Mouse (Mus musculus): Measurements from ENCODE around the gene Ano10. TPM values are rescaled to one million over a fixed set of nuclear protein-coding genes. Genes with fewer than 3 reads are reported as not detected.
A peak's percentile ranks its signal among the peaks of the same experiment; 100 is the strongest.

The Ano10 gene
- 26.3 and 27.9 TPM in 2 replicates for polyA plus RNA-seq (2016; fragmentation: Nextera tagmentation; extraction: Ambion mirVana)

GRCm38 (mm10) chr9:122294242-122294881 is at the start of gene Ano10:
Ano10 (minus strand) TSS chr9:122294423.
- Histone ChIP-seq H3K36me3 (replicated peaks) (no peaks in the 10 kb centered on the region), H3K27me3 (replicated peaks; ENCODE audit: low read depth, poor library complexity, severe bottlenecking) (no peaks in the 10 kb centered on the region), H3K4me1 (peaks cover 12% of the 10 kb centered on the region), H3K4me3 (peak within 1 kb of the TSS; percentile 86), H3K27ac (replicated peaks) (peak within 1 kb of the TSS; percentile 90), H3K9me3 (no peaks in the 10 kb centered on the region)
- WGBS = under 1% methylated on average over 51 of the region's 51 CpGs
- peak; percentile 99 for DNase-seq (ENCODE audit: low spot score)

- Histone ChIP-seq H3K9me3 (no peaks in the 10 kb centered on the region), H3K27ac (replicated peaks) (no peak overlapping the region), H3K4me3 (no peak overlapping the region), H3K4me1 (no peaks in the 10 kb centered on the region), H3K27me3 (replicated peaks; ENCODE audit: low read depth, poor library complexity, severe bottlenecking) (no peaks in the 10 kb centered on the region), H3K36me3 (replicated peaks) (no peaks in the 10 kb centered on the region)
- DNase-seq (ENCODE audit: low spot score) = no peak
- WGBS = 87% methylated on average over 7 of the region's 7 CpGs
Observed at GRCm38 (mm10) chr9:122343399-122343798, 49.2 kb upstream of the Ano10 start.

GRCm38 (mm10) chr9:122339972-122340371 is 45.7 kb upstream of the Ano10 start:
- 68% methylated on average over 5 of the region's 5 CpGs for WGBS
- Histone ChIP-seq H3K36me3 (replicated peaks) (no peaks in the 10 kb centered on the region), H3K9me3 (no peaks in the 10 kb centered on the region), H3K4me3 (no peak overlapping the region), H3K27me3 (replicated peaks; ENCODE audit: low read depth, poor library complexity, severe bottlenecking) (no peaks in the 10 kb centered on the region), H3K27ac (replicated peaks) (no peak overlapping the region), H3K4me1 (peaks cover 4% of the 10 kb centered on the region)
- no peak for DNase-seq (ENCODE audit: low spot score)

DNA sequence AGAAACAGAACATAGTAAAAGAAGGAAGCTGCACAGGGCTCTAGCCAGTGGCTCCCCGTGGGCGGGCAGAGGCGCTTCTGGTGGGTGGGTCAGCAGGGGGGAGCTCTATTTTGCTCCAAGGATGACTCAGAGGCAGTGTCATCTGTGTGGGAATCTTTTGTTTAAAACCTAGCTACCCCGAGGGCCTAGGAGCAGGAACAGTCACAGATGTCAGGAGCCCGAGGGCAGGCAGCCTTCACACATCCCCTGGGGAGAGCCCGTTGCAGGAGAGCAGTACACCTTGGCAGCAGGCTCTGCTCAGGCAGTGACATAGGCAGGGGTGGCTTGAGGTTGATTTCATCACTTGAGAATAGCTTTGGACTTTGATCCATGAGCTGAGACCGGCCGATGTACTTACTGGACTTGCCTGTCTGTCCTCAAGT is 43.3 kb upstream of the Ano10 start:
- Histone ChIP-seq H3K27ac (replicated peaks) (no peak overlapping the region), H3K27me3 (replicated peaks; ENCODE audit: low read depth, poor library complexity, severe bottlenecking) (no peaks in the 10 kb centered on the region), H3K4me1 (peaks cover 4% of the 10 kb centered on the region), H3K9me3 (no peaks in the 10 kb centered on the region), H3K36me3 (replicated peaks) (no peaks in the 10 kb centered on the region), H3K4me3 (no peak overlapping the region)
- DNase-seq (ENCODE audit: low spot score) = no peak
- 51% methylated on average over 8 of the region's 8 CpGs for WGBS

GRCm38 (mm10) chr9:122336677-122337076 is 42.5 kb upstream of the Ano10 start:
- Histone ChIP-seq H3K4me3 (no peak overlapping the region), H3K9me3 (no peaks in the 10 kb centered on the region), H3K4me1 (peaks cover 4% of the 10 kb centered on the region), H3K27ac (replicated peaks) (no peak overlapping the region), H3K36me3 (replicated peaks) (no peaks in the 10 kb centered on the region), H3K27me3 (replicated peaks; ENCODE audit: low read depth, poor library complexity, severe bottlenecking) (no peaks in the 10 kb centered on the region)
- WGBS = 74% methylated on average over 2 of the region's 2 CpGs
- DNase-seq (ENCODE audit: low spot score) = no peak

DNA sequence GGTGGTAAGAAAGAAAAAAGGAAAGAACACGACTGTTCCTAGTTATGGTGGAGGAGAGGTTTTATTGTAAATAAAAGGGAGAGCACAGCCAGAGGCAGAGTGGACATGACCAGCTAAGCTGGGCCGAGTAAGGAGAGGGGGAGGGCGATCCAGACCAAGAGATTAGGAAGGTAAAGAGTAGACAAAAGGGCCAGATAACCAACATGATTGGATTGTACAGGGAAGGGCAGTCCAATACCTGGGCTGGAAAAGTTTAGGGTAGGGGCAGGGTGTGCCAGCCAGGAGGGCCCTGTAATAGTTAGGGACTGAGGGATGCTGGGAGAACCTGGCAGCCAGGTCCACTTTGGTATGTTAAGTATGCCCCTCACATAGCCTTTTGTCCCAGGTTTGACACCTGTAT is 34.0 kb upstream of the Ano10 start:
- Histone ChIP-seq H3K36me3 (replicated peaks) (no peaks in the 10 kb centered on the region), H3K27me3 (replicated peaks; ENCODE audit: low read depth, poor library complexity, severe bottlenecking) (no peaks in the 10 kb centered on the region), H3K9me3 (no peaks in the 10 kb centered on the region), H3K27ac (replicated peaks) (no peak overlapping the region), H3K4me1 (no peaks in the 10 kb centered on the region), H3K4me3 (no peak overlapping the region)
- DNase-seq (ENCODE audit: low spot score) = no peak
- 64% methylated on average over 3 of the region's 3 CpGs for WGBS

DNA sequence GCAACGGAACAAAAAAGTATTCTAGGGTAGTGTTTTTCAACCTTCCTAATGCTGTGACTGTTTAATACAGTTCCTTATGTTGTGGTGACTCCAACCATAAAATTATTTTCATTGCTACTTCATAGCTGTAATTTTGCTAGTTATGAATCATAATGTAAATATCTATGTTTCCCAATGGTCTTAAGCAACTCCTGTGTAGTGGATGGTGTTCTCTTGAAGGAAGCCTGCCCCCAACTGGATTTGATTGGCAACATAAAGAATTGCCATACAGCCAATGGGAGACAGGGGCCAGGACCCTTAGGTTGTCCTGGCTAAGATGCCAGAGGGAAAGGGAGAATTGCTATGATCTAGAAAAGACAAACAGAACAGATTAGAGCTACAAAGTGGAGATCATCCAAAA is 31.8 kb upstream of the Ano10 start:
- 91% methylated on average over 1 of the region's 1 CpGs for WGBS
- no peak for DNase-seq (ENCODE audit: low spot score)
- Histone ChIP-seq H3K9me3 (no peaks in the 10 kb centered on the region), H3K36me3 (replicated peaks) (no peaks in the 10 kb centered on the region), H3K4me3 (no peak overlapping the region), H3K27ac (replicated peaks) (no peak overlapping the region), H3K4me1 (0 out of 2 replicates have a peak, but pooled peaks cover 3% of the 10 kb centered on the region), H3K27me3 (replicated peaks; ENCODE audit: low read depth, poor library complexity, severe bottlenecking) (no peaks in the 10 kb centered on the region)

DNA sequence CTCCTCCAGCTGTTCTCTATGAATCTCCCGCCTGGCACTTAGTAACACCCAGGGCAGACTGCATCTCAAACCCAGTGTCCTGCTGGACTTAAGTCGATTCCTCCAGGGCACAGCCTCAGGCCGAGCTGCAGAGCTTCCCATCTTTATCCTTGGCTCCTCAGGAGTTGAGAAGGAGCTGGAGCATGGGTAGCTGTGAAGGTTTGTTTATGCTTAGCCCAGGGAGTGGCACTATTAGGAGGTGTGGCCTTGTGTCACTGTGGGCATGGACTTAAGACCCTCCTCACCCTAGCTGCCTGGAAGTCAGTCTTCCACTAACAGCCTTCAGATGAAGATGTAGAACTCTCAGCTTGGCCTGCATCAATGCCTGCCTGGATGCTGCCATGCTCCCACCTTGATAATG is 28.1 kb upstream of the Ano10 start:
- 64% methylated on average over 3 of the region's 3 CpGs for WGBS
- Histone ChIP-seq H3K4me1 (0 out of 2 replicates have a peak, but pooled peaks cover 3% of the 10 kb centered on the region), H3K36me3 (replicated peaks) (no peaks in the 10 kb centered on the region), H3K4me3 (no peak overlapping the region), H3K27ac (replicated peaks) (no peak overlapping the region), H3K27me3 (replicated peaks; ENCODE audit: low read depth, poor library complexity, severe bottlenecking) (no peaks in the 10 kb centered on the region), H3K9me3 (no peaks in the 10 kb centered on the region)
- no peak for DNase-seq (ENCODE audit: low spot score)

GRCm38 (mm10) chr9:122320626-122321025 is 26.4 kb upstream of the Ano10 start:
- Histone ChIP-seq H3K27me3 (replicated peaks; ENCODE audit: low read depth, poor library complexity, severe bottlenecking) (no peaks in the 10 kb centered on the region), H3K36me3 (replicated peaks) (no peaks in the 10 kb centered on the region), H3K4me1 (0 out of 2 replicates have a peak, but pooled peaks cover 3% of the 10 kb centered on the region), H3K27ac (replicated peaks) (no peak overlapping the region), H3K9me3 (no peaks in the 10 kb centered on the region), H3K4me3 (no peak overlapping the region)
- DNase-seq (ENCODE audit: low spot score) = no peak
- 89% methylated on average over 4 of the region's 4 CpGs for WGBS

- peaks cover 7% of the 10 kb centered on the region; the same call in 1 of the 2 replicates for H3K4me1 ChIP-seq
- no peak overlapping the region for H3K27ac ChIP-seq (replicated peaks)
- no peak overlapping the region for H3K4me3 ChIP-seq
- no peaks in the 10 kb centered on the region for H3K36me3 ChIP-seq (replicated peaks)
- H3K27me3 ChIP-seq (replicated peaks; ENCODE audit: low read depth, poor library complexity, severe bottlenecking) = no peaks in the 10 kb centered on the region
- no peak for DNase-seq (ENCODE audit: low spot score)
- 91% methylated on average over 7 of the region's 7 CpGs for WGBS
- H3K9me3 ChIP-seq = no peaks in the 10 kb centered on the region
Observed at GRCm38 (mm10) chr9:122316562-122316961, 22.3 kb upstream of the Ano10 start.

GRCm38 (mm10) chr9:122315501-122315900 is 21.3 kb upstream of the Ano10 start:
- Histone ChIP-seq H3K27me3 (replicated peaks; ENCODE audit: low read depth, poor library complexity, severe bottlenecking) (no peaks in the 10 kb centered on the region), H3K9me3 (no peaks in the 10 kb centered on the region), H3K27ac (replicated peaks) (no peak overlapping the region), H3K4me3 (no peak overlapping the region), H3K4me1 (peaks cover 17% of the 10 kb centered on the region), H3K36me3 (replicated peaks) (no peaks in the 10 kb centered on the region)
- peak; percentile 12 for DNase-seq (ENCODE audit: low spot score)
- WGBS = 67% methylated on average over 11 of the region's 11 CpGs

GRCm38 (mm10) chr9:122314942-122315341 is 20.7 kb upstream of the Ano10 start:
- Histone ChIP-seq H3K4me3 (no peak overlapping the region), H3K4me1 (peaks cover 20% of the 10 kb centered on the region), H3K27me3 (replicated peaks; ENCODE audit: low read depth, poor library complexity, severe bottlenecking) (no peaks in the 10 kb centered on the region), H3K9me3 (no peaks in the 10 kb centered on the region), H3K36me3 (replicated peaks) (no peaks in the 10 kb centered on the region), H3K27ac (replicated peaks) (no peak overlapping the region)
- 67% methylated on average over 4 of the region's 4 CpGs for WGBS
- no peak for DNase-seq (ENCODE audit: low spot score)

DNA sequence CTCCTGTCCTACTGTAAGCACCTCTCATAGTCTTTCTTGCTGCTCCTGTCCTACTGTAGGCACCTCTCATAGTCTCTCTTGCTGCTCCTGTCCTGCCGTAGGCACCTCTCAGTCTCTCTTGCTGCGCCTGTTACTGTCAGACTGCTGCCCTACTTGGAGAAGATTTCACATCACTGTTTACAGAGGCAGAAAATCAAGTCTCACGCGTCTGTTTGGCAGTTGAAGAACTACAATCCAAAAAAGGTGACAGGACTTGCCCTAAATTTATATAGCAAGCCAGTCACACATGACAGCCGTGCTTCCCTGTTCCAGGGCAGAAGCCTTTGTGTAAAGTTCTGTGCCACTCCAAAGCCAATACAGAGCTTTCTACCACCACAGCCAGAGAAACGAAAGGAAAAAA is 20.2 kb upstream of the Ano10 start:
- Histone ChIP-seq H3K4me3 (no peak overlapping the region), H3K9me3 (no peaks in the 10 kb centered on the region), H3K36me3 (replicated peaks) (no peaks in the 10 kb centered on the region), H3K4me1 (peaks cover 24% of the 10 kb centered on the region), H3K27ac (replicated peaks) (no peak overlapping the region), H3K27me3 (replicated peaks; ENCODE audit: low read depth, poor library complexity, severe bottlenecking) (0 out of 2 replicates have a peak, but pooled peaks cover 2% of the 10 kb centered on the region)
- DNase-seq (ENCODE audit: low spot score) = no peak
- 91% methylated on average over 6 of the region's 6 CpGs for WGBS

Data from embryonic facial prominence, embryonic 10.5 days (tissue).